Mouse (Mus musculus) embryonic facial prominence, embryonic 14.5 days (tissue): ENCODE results near the gene Trp53rkb. TPM values are rescaled to one million over a fixed set of nuclear protein-coding genes. Genes with fewer than 3 reads are reported as not detected.

Experiments
- ATAC-seq: fragments of 200-750 bp; cut with Nextera tagmentation; 2 replicates; pipeline ENCODE4 v1.8.0; 2017; ENCODE audit warnings: low read depth, moderate number of reproducible peaks, moderate TSS enrichment
- DNase-seq: peaks from one replicate; pipeline ENCODE4 v3.0.0-alpha.2; 2015; ENCODE audit warnings: low spot score
- H3K27ac ChIP-seq: fragments of 300-500 bp; sonication (generic); replicated peaks from 2 replicates; pipeline ENCODE4 v1.5.1; 2014; ENCODE audit warnings: low read depth, mild to moderate bottlenecking, low read length, moderate library complexity
- H3K27me3 ChIP-seq: fragments of 300-500 bp; sonication (generic); replicated peaks from 2 replicates; pipeline ENCODE4 v1.6.1; 2014; ENCODE audit warnings: low read length; ENCODE audit not compliant: control insufficient read depth, insufficient read depth
- H3K36me3 ChIP-seq: fragments of 300-500 bp; sonication (generic); 2 replicates; pipeline ENCODE4 v1.6.1; 2014; ENCODE audit warnings: low read length, mixed read lengths; ENCODE audit not compliant: control insufficient read depth, insufficient read depth
- H3K4me1 ChIP-seq: fragments of 300-500 bp; sonication (generic); 2 replicates; pipeline ENCODE4 v1.6.1; 2014; ENCODE audit warnings: antibody characterized with exemption, low read length; ENCODE audit not compliant: control insufficient read depth, insufficient read depth
- H3K4me2 ChIP-seq: fragments of 300-500 bp; sonication (generic); 2 replicates; pipeline ENCODE4 v1.6.1; 2014; ENCODE audit warnings: low read depth, mild to moderate bottlenecking, low read length, moderate library complexity, mixed read lengths
- H3K4me3 ChIP-seq: fragments of 300-500 bp; sonication (generic); 2 replicates; pipeline ENCODE4 v1.5.1; 2014; ENCODE audit warnings: low read depth, mild to moderate bottlenecking, low read length
- H3K9ac ChIP-seq: fragments of 300-500 bp; sonication (generic); 2 replicates; pipeline ENCODE4 v1.6.1; 2014; ENCODE audit warnings: low read depth, mild to moderate bottlenecking, low read length, moderate library complexity, mixed read lengths
- H3K9me3 ChIP-seq: fragments of 300-500 bp; sonication (generic); 2 replicates; pipeline ENCODE4 v1.6.1; 2016; ENCODE audit warnings: low read length; ENCODE audit not compliant: control insufficient read depth
- WGBS: fragments of 180-500 bp; shearing (Covaris S2); extraction: QIAGEN DNeasy Blood & Tissue Kit; methylation state at CpG from one replicate; pipeline ENCODE4 v1.1.7; 2014; 5-methylcytosine and 5-hydroxymethylcytosine counted together
- polyA plus RNA-seq: library from polyadenylated mRNA; unstranded; fragments of >200 nt; fragmentation: Nextera tagmentation; extraction: Ambion mirVana; gene quantifications from 2 replicates; pipeline ENCODE4 v1.2.1, GENCODE M21; 2014

Gene Trp53rkb
- polyA plus RNA-seq, 1 experiment from 2014 or later, result 6.7 TPM

- DNase-seq (peak; percentile 91), ATAC-seq (peak; percentile 90)
- H3K36me3 ChIP-seq, result no peaks in the 10 kb centered on the region
- peak within 1 kb of the TSS; percentile 88 for H3K4me2 ChIP-seq
- peak within 1 kb of the TSS; percentile 91 for H3K9ac ChIP-seq
- 0 out of 2 replicates have a peak, but pooled peaks cover 4% of the 10 kb centered on the region for H3K4me1 ChIP-seq
- H3K27ac ChIP-seq, result peak within 1 kb of the TSS; percentile 70
- no peaks in the 10 kb centered on the region for H3K9me3 ChIP-seq
- H3K27me3 ChIP-seq, result no peaks in the 10 kb centered on the region
- H3K4me3 ChIP-seq, result peak within 1 kb of the TSS; percentile 85
- WGBS, result under 1% methylated on average over 46 of the region's 76 CpGs
Observed at GRCm38 (mm10) chr2:166805250-166806172, 13.2 kb downstream of the Trp53rkb start, which contains the start of gene Arfgef2. TSS of gene Arfgef2 (plus strand) at chr2:166805588.

- Histone ChIP-seq H3K27ac (peak overlapping the region; percentile 70; the same call in 1 of the 2 replicates), H3K36me3 (no peaks in the 10 kb centered on the region), H3K4me1 (0 out of 2 replicates have a peak, but pooled peaks cover 4% of the 10 kb centered on the region), H3K9ac (peak overlapping the region; percentile 91), H3K27me3 (no peaks in the 10 kb centered on the region), H3K9me3 (no peaks in the 10 kb centered on the region), H3K4me2 (peak overlapping the region; percentile 88), H3K4me3 (peak overlapping the region; percentile 85)
- WGBS, result 18% methylated on average over 14 of the region's 14 CpGs
- ATAC-seq, result no peak
- peak; percentile 57 for DNase-seq
Observed at GRCm38 (mm10) chr2:166806173-166806705, 13.9 kb downstream of the Trp53rkb start.

- 72% methylated on average over 6 of the region's 6 CpGs for WGBS
Observed at GRCm38 (mm10) chr2:166806813-166807212, 14.5 kb downstream of the Trp53rkb start.

GRCm38 (mm10) chr2:166809499-166809898, 17.2 kb downstream of the Trp53rkb start:
- no peak for ATAC-seq
- H3K4me3 ChIP-seq, result no peak overlapping the region
- 87% methylated on average over 5 of the region's 5 CpGs for WGBS

More at GRCm38 (mm10) chr2:166806813-166807212, 14.5 kb downstream of the Trp53rkb start:
- Histone ChIP-seq H3K4me1 (0 out of 2 replicates have a peak, but pooled peaks cover 4% of the 10 kb centered on the region), H3K27ac (no peak overlapping the region; the same call in 1 of the 2 replicates), H3K9ac (peak overlapping the region; percentile 91; the same call in 1 of the 2 replicates), H3K9me3 (no peaks in the 10 kb centered on the region), H3K4me2 (peak overlapping the region; percentile 88), H3K27me3 (no peaks in the 10 kb centered on the region), H3K4me3 (0 out of 2 replicates have a peak overlapping the region, but pooled peaks have one; percentile 85), H3K36me3 (no peaks in the 10 kb centered on the region)
- DNase-seq, result no peak
- ATAC-seq, result no peak

GRCm38 (mm10) chr2:166810821-166811220, 18.5 kb downstream of the Trp53rkb start:
- Histone ChIP-seq H3K36me3 (no peaks in the 10 kb centered on the region), H3K27me3 (no peaks in the 10 kb centered on the region), H3K9ac (no peak overlapping the region), H3K4me2 (no peak overlapping the region), H3K27ac (no peak overlapping the region), H3K4me3 (no peak overlapping the region), H3K9me3 (no peaks in the 10 kb centered on the region), H3K4me1 (0 out of 2 replicates have a peak, but pooled peaks cover 4% of the 10 kb centered on the region)
- DNase-seq (no peak), ATAC-seq (no peak)
- WGBS, result 89% methylated on average over 10 of the region's 10 CpGs

More at GRCm38 (mm10) chr2:166809499-166809898, 17.2 kb downstream of the Trp53rkb start:
- Histone ChIP-seq H3K36me3 (no peaks in the 10 kb centered on the region), H3K9ac (no peak overlapping the region), H3K4me2 (no peak overlapping the region), H3K27me3 (no peaks in the 10 kb centered on the region), H3K9me3 (no peaks in the 10 kb centered on the region), H3K27ac (no peak overlapping the region), H3K4me1 (0 out of 2 replicates have a peak, but pooled peaks cover 4% of the 10 kb centered on the region)
- no peak for DNase-seq

GRCm38 (mm10) chr2:166818463-166819143, 26.3 kb downstream of the Trp53rkb start:
- ATAC-seq, result no peak
- no peaks in the 10 kb centered on the region for H3K4me1 ChIP-seq
- H3K9me3 ChIP-seq, result no peaks in the 10 kb centered on the region
- H3K4me3 ChIP-seq, result no peak overlapping the region
- no peak overlapping the region for H3K9ac ChIP-seq
- DNase-seq, result no peak
- H3K27ac ChIP-seq, result no peak overlapping the region
- no peaks in the 10 kb centered on the region for H3K36me3 ChIP-seq
- WGBS, result 83% methylated on average over 9 of the region's 9 CpGs
- no peaks in the 10 kb centered on the region for H3K27me3 ChIP-seq
- H3K4me2 ChIP-seq, result no peak overlapping the region

GRCm38 (mm10) chr2:166819849-166820248, 27.5 kb downstream of the Trp53rkb start:
- Histone ChIP-seq H3K4me3 (no peak overlapping the region), H3K27me3 (no peaks in the 10 kb centered on the region), H3K36me3 (no peaks in the 10 kb centered on the region), H3K27ac (no peak overlapping the region), H3K9ac (no peak overlapping the region), H3K4me1 (no peaks in the 10 kb centered on the region), H3K9me3 (no peaks in the 10 kb centered on the region), H3K4me2 (no peak overlapping the region)
- DNase-seq, result no peak
- 85% methylated on average over 8 of the region's 8 CpGs for WGBS
- no peak for ATAC-seq

- 56% methylated on average over 2 of the region's 2 CpGs for WGBS
- no peaks in the 10 kb centered on the region for H3K4me1 ChIP-seq
- H3K36me3 ChIP-seq, result no peaks in the 10 kb centered on the region
- no peaks in the 10 kb centered on the region for H3K27me3 ChIP-seq
- no peaks in the 10 kb centered on the region for H3K9me3 ChIP-seq
- no peak overlapping the region for H3K4me2 ChIP-seq
- no peak overlapping the region for H3K27ac ChIP-seq
- DNase-seq, result no peak
- H3K9ac ChIP-seq, result no peak overlapping the region
- ATAC-seq, result no peak
- no peak overlapping the region for H3K4me3 ChIP-seq
Observed at GRCm38 (mm10) chr2:166820844-166821243, 28.5 kb downstream of the Trp53rkb start.
